Mouse (Mus musculus): ENCODE measurements around the gene Esp34.

Gene Esp34

GRCm38 (mm10) chr17:38553892-38554291, at the start of gene Esp34:
TSS of gene Esp34 (plus strand) at chr17:38554192.
- no peak for DNase-seq (ENCODE audit: low spot score)

- DNase-seq (ENCODE audit: low spot score), result no peak
These were observed 8.5 kb downstream of the Esp34 start for GRCm38 (mm10) chr17:38562527-38562926.
